Mouse (Mus musculus): ENCODE measurements at regions not wholly inside any gene's neighbourhood (a gene's known extent, or its start where the extent isn't known, plus 50 kb on each side); places are given as distances from the start of the nearest gene placed in this dataset.

DNA sequence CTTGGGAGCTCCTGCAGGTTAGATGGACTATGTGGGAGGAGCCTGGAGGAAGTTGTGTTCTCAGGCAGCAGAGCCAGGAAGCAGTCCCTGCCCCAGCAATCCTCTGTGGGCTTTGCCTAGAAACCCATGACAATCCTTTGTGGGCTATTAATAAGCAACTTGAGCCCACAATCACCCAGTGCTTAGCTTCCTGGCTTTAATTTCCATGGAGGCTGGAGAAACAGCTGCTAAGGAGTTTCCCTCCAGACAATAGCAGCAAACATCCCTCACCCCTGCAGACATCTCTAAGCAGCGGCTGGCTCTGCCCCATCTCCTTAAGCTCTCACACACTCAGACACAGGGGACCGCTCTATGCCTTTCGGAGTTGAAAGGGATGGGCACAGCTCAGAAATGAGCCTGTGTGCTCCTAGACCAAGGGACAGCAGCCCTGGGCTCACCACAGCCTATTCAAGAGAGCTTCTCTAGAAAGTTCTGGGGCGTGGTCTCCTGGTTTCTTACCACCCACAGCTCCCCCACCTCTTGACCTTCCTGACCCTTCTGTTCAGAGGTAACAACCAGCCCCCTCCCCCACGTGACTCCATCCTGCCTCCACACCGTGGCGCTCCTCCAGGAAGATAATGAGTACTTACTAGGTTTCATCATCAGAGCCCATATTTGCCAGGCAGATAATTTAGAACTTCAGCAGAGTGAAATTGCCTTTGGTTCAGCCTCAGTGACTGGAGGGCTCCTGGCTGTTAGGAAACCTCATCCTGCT, 112.6 kb upstream of the Tle3 start:
- no peaks in the 10 kb centered on the region for H3K36me3 ChIP-seq (ENCODE audit: insufficient read depth)
- no peak; the same call in 1 of the 2 replicates for ATAC-seq
- H3K9ac ChIP-seq: no peak overlapping the region
- DNase-seq: no peak
- WGBS: 24% methylated on average over 7 of the region's 7 CpGs
- H3K27ac ChIP-seq (ENCODE audit: low read depth, low read length): no peak overlapping the region
- H3K9me3 ChIP-seq (ENCODE audit: low read length): no peaks in the 10 kb centered on the region
- no peak overlapping the region for H3K4me3 ChIP-seq (ENCODE audit: low read depth, low read length)
- no peaks in the 10 kb centered on the region for H3K27me3 ChIP-seq (ENCODE audit: insufficient read depth, low read length)
- H3K4me2 ChIP-seq (ENCODE audit: low read depth): no peak overlapping the region
- peak; percentile 16; the same call in 1 of the 2 replicates for TF ChIP-seq CTCF (IDR thresholded peaks at IDR 0.05; ENCODE audit: low read depth)
- H3K4me1 ChIP-seq (ENCODE audit: insufficient read depth): 0 out of 2 replicates have a peak, but pooled peaks cover 4% of the 10 kb centered on the region

GRCm38 (mm10) chr9:61261263-61261662, 110.9 kb upstream of the Tle3 start:
- Histone ChIP-seq H3K36me3 (ENCODE audit: insufficient read depth) (no peaks in the 10 kb centered on the region), H3K27me3 (ENCODE audit: insufficient read depth, low read length) (no peaks in the 10 kb centered on the region), H3K4me2 (ENCODE audit: low read depth) (no peak overlapping the region), H3K4me1 (ENCODE audit: insufficient read depth) (0 out of 2 replicates have a peak, but pooled peaks cover 4% of the 10 kb centered on the region), H3K9me3 (ENCODE audit: low read length) (0 out of 2 replicates have a peak, but pooled peaks cover 5% of the 10 kb centered on the region), H3K9ac (no peak overlapping the region), H3K4me3 (ENCODE audit: low read depth, low read length) (no peak overlapping the region), H3K27ac (ENCODE audit: low read depth, low read length) (no peak overlapping the region)
- 74% methylated on average over 6 of the region's 6 CpGs for WGBS
- no peak for DNase-seq
- no peak for TF ChIP-seq CTCF (IDR thresholded peaks at IDR 0.05; ENCODE audit: low read depth)
- ATAC-seq: no peak

DNA sequence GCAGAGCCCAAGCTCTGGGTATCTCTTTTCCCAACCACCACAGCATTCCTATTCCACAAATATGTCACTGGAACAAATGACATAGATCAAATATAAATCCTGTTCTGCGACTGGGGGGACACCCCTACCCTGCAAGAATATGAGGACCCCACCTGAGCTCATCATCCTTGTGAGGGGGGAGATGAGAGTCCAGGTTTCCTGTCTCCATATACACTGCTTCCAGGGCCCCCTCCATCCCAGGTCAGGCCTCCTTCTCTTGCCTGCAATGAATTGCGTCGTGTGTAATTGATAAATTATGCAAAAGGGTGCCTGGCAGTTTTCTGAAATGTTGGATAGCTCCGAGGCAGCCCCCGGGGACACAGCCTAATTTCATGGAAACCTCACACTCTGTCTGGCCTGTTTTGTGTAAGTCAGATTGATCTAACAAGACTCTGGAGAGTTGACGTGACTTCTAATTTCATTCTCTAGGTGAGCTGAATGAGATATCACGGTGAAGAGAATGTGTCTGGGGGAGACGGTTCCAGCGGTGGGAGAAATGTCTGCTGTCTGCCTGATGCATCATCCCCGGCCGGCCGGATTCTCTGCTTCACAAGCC, 110.3 kb upstream of the Tle3 start:
- Histone ChIP-seq H3K9ac (no peak overlapping the region), H3K4me2 (ENCODE audit: low read depth) (no peak overlapping the region), H3K9me3 (ENCODE audit: low read length) (0 out of 2 replicates have a peak, but pooled peaks cover 5% of the 10 kb centered on the region), H3K4me3 (ENCODE audit: low read depth, low read length) (no peak overlapping the region), H3K27me3 (ENCODE audit: insufficient read depth, low read length) (no peaks in the 10 kb centered on the region), H3K4me1 (ENCODE audit: insufficient read depth) (0 out of 2 replicates have a peak, but pooled peaks cover 4% of the 10 kb centered on the region), H3K36me3 (ENCODE audit: insufficient read depth) (no peaks in the 10 kb centered on the region), H3K27ac (ENCODE audit: low read depth, low read length) (no peak overlapping the region)
- TF ChIP-seq CTCF (IDR thresholded peaks at IDR 0.05; ENCODE audit: low read depth): no peak
- ATAC-seq: no peak
- peak; percentile 14 for DNase-seq
- 31% methylated on average over 12 of the region's 12 CpGs for WGBS

DNA sequence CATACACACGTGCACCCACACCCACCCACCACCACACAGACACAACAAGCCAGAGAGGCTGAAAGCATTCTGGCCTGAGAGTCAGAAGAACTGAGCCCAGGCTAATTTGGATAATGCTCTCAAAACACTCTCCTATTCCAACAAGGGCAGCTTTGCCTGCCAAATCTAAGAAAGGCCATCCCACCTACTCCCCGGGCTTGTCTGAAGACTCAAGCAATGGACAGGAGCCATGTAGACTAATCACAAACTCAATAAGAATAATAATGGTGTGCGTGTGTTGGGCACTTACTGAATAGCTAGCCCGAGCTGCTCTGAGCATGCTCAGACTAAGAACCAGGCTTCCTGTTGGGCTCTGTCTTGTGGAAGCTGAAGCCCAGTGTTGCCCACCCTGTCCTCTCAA, 108.8 kb upstream of the Tle3 start:
- H3K4me1 ChIP-seq (ENCODE audit: insufficient read depth): 0 out of 2 replicates have a peak, but pooled peaks cover 4% of the 10 kb centered on the region
- no peaks in the 10 kb centered on the region for H3K27me3 ChIP-seq (ENCODE audit: insufficient read depth, low read length)
- H3K4me2 ChIP-seq (ENCODE audit: low read depth): no peak overlapping the region
- H3K36me3 ChIP-seq (ENCODE audit: insufficient read depth): no peaks in the 10 kb centered on the region
- TF ChIP-seq CTCF (IDR thresholded peaks at IDR 0.05; ENCODE audit: low read depth): no peak
- H3K27ac ChIP-seq (ENCODE audit: low read depth, low read length): no peak overlapping the region
- no peak overlapping the region for H3K9ac ChIP-seq
- peak; percentile 47; the same call in 1 of the 2 replicates for ATAC-seq
- no peak overlapping the region for H3K4me3 ChIP-seq (ENCODE audit: low read depth, low read length)
- DNase-seq: no peak
- H3K9me3 ChIP-seq (ENCODE audit: low read length): 0 out of 2 replicates have a peak, but pooled peaks cover 5% of the 10 kb centered on the region
- 44% methylated on average over 4 of the region's 4 CpGs for WGBS

DNA sequence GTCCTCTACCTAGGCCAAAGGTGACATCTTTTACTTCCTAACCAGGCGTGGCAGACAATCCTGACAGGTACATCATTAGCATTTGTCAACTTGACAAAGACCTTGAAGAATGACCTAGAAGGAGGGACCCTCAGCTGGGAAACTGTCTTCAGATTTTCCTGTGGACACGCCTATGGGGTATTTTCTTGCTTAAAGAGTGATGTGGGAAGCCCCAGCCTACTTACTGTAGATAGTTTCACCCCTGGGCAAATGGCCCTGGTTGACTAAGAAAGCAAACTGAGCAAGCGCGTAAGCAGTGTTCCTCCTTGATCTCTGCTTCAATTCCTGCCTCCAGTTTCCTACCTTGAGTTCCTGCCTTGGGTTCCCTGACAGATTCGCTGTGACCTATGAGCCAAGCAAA, 106.7 kb upstream of the Tle3 start:
- ATAC-seq (no peak), DNase-seq (no peak)
- Histone ChIP-seq H3K4me1 (ENCODE audit: insufficient read depth) (0 out of 2 replicates have a peak, but pooled peaks cover 4% of the 10 kb centered on the region), H3K9ac (no peak overlapping the region), H3K27me3 (ENCODE audit: insufficient read depth, low read length) (no peaks in the 10 kb centered on the region), H3K9me3 (ENCODE audit: low read length) (0 out of 2 replicates have a peak, but pooled peaks cover 5% of the 10 kb centered on the region), H3K27ac (ENCODE audit: low read depth, low read length) (no peak overlapping the region), H3K4me3 (ENCODE audit: low read depth, low read length) (no peak overlapping the region), H3K4me2 (ENCODE audit: low read depth) (no peak overlapping the region), H3K36me3 (ENCODE audit: insufficient read depth) (no peaks in the 10 kb centered on the region)
- whole genome bisulfite sequencing: 92% methylated on average over 5 of the region's 5 CpGs
- TF ChIP-seq CTCF (IDR thresholded peaks at IDR 0.05; ENCODE audit: low read depth): no peak

- Histone ChIP-seq H3K4me2 (ENCODE audit: low read depth) (no peak overlapping the region), H3K4me1 (ENCODE audit: insufficient read depth) (0 out of 2 replicates have a peak, but pooled peaks cover 3% of the 10 kb centered on the region), H3K4me3 (ENCODE audit: low read depth, low read length) (no peak overlapping the region), H3K27me3 (ENCODE audit: insufficient read depth, low read length) (no peaks in the 10 kb centered on the region), H3K9ac (no peak overlapping the region), H3K9me3 (ENCODE audit: low read length) (0 out of 2 replicates have a peak, but pooled peaks cover 5% of the 10 kb centered on the region), H3K27ac (ENCODE audit: low read depth, low read length) (no peak overlapping the region), H3K36me3 (ENCODE audit: insufficient read depth) (no peaks in the 10 kb centered on the region)
- no peak for DNase-seq
- 81% methylated on average over 6 of the region's 6 CpGs for WGBS
- TF ChIP-seq CTCF (IDR thresholded peaks at IDR 0.05; ENCODE audit: low read depth): no peak
- no peak for ATAC-seq
Measured at GRCm38 (mm10) chr9:61266992-61267391, 105.2 kb upstream of the Tle3 start.

- Histone ChIP-seq H3K9me3 (ENCODE audit: low read length) (0 out of 2 replicates have a peak, but pooled peaks cover 5% of the 10 kb centered on the region), H3K4me3 (ENCODE audit: low read depth, low read length) (no peak overlapping the region), H3K27ac (ENCODE audit: low read depth, low read length) (no peak overlapping the region), H3K27me3 (ENCODE audit: insufficient read depth, low read length) (no peaks in the 10 kb centered on the region; the same call in 1 of the 2 replicates), H3K4me2 (ENCODE audit: low read depth) (no peak overlapping the region), H3K36me3 (ENCODE audit: insufficient read depth) (no peaks in the 10 kb centered on the region), H3K9ac (no peak overlapping the region), H3K4me1 (ENCODE audit: insufficient read depth) (no peaks in the 10 kb centered on the region)
- no peak for TF ChIP-seq CTCF (IDR thresholded peaks at IDR 0.05; ENCODE audit: low read depth)
- DNase-seq (no peak), ATAC-seq (no peak)
- WGBS: 65% methylated on average over 4 of the region's 4 CpGs
Measured at GRCm38 (mm10) chr9:61267541-61267940, 104.6 kb upstream of the Tle3 start.

All from forebrain, postnatal 0 days (tissue).